23 mouse cellular contexts compared by ENCODE assay signal in genomic region chr12:77534079-77534478, GRCm38 (mm10).
DNase-seq lines count a peak whose midpoint lies in the region; ATAC-seq lines count a peak whose summit lies in the region.
"Had no signal": no experiment of that assay in that cellular context is flagged by ENCODE, and none has a peak within 500 bp of the region (broad histone marks: within the 10 kb centered on the region; RNA-seq: fewer than 3 reads in every experiment).

No protein-coding gene starts in this region.

- no peak overlapping the region for H3K4me2 ChIP-seq in forebrain, embryonic 14.5 days (ENCODE audit: low read length)
- H3K4me2 ChIP-seq: embryonic facial prominence, embryonic 15.5 days; liver, embryonic 13.5 days; stomach, embryonic 15.5 days had no signal

- peak; percentile 78 for DNase-seq in heart, adult 11 months
- DNase-seq in heart, postnatal 4 days: no peak
- peak; percentile 4 for DNase-seq in testis, postnatal 10 days (ENCODE audit: low spot score)
- DNase-seq in testis, postnatal 14 days (ENCODE audit: low spot score): no peak
- DNase-seq in brain, adult 2 months (ENCODE audit: low read depth, low spot score): peak; percentile 11
- peak; percentile 41 for DNase-seq in naive thymus-derived CD4-positive, alpha-beta T cell, adult 2 months (ENCODE audit: low read depth)
- DNase-seq in embryo, embryonic 10 days (ENCODE audit: low spot score): no peak
- no peak for DNase-seq in forebrain, embryonic 14.5 days (ENCODE audit: low spot score)
- DNase-seq: adrenal gland, adult 2 months; cerebellum, adult 11 months; cerebellum, postnatal 14 days; heart, postnatal 36 days; kidney, postnatal 36 days; layer of hippocampus, adult 9-11 months; liver, embryonic 13.5 days; lung, postnatal 10 days had no signal

- H3K36me3 ChIP-seq in forebrain, embryonic 14.5 days (ENCODE audit: control insufficient read depth, insufficient read depth, low read length): no peaks in the 10 kb centered on the region
- H3K36me3 ChIP-seq: embryonic facial prominence, embryonic 15.5 days; limb, embryonic 10.5 days; liver, embryonic 13.5 days; stomach, embryonic 15.5 days had no signal

- 87% methylated on average over 3 of the region's 3 CpGs for WGBS in forebrain, embryonic 14.5 days

- H3K4me1 ChIP-seq in forebrain, embryonic 14.5 days (ENCODE audit: control insufficient read depth, insufficient read depth, low read length): no peaks in the 10 kb centered on the region
- H3K4me1 ChIP-seq: embryonic facial prominence, embryonic 15.5 days; liver, embryonic 13.5 days; stomach, embryonic 15.5 days had no signal

- no peak overlapping the region for H3K9ac ChIP-seq in forebrain, embryonic 14.5 days (ENCODE audit: low read length)
- H3K9ac ChIP-seq: embryonic facial prominence, embryonic 15.5 days; liver, embryonic 13.5 days; stomach, embryonic 15.5 days had no signal

- no peak for ATAC-seq in forebrain, embryonic 14.5 days
- ATAC-seq: hindbrain, embryonic 16.5 days; intestine, embryonic 16.5 days; midbrain, embryonic 16.5 days had no signal

- H3K9me3 ChIP-seq in forebrain, embryonic 14.5 days (replicated peaks; ENCODE audit: control insufficient read depth, low read length): no peaks in the 10 kb centered on the region
- H3K9me3 ChIP-seq: embryonic facial prominence, embryonic 15.5 days; limb, embryonic 10.5 days; liver, embryonic 13.5 days; stomach, embryonic 15.5 days had no signal

- no peaks in the 10 kb centered on the region for H3K27me3 ChIP-seq in forebrain, embryonic 14.5 days (replicated peaks; ENCODE audit: control insufficient read depth, insufficient read depth, low read length)
- H3K27me3 ChIP-seq: embryonic facial prominence, embryonic 15.5 days; liver, embryonic 13.5 days; stomach, embryonic 15.5 days had no signal

- H3K4me3 ChIP-seq in forebrain, embryonic 14.5 days (ENCODE audit: low read depth, low read length): no peak overlapping the region
- H3K4me3 ChIP-seq: embryonic facial prominence, embryonic 15.5 days; left cerebral cortex, adult 2 months; limb, embryonic 10.5 days; liver, embryonic 13.5 days; stomach, embryonic 15.5 days had no signal

- H3K27ac ChIP-seq in forebrain, embryonic 14.5 days (ENCODE audit: low read depth, low read length): no peak overlapping the region
- H3K27ac ChIP-seq: embryonic facial prominence, embryonic 15.5 days; left cerebral cortex, adult 2 months; limb, embryonic 10.5 days; liver, embryonic 13.5 days; stomach, embryonic 15.5 days had no signal

Comparison
In these comparisons a context has a peak if more than half of its experiments do, and no peak if none do; other contexts are left out.
1. DNase-seq: peak in heart, adult 11 months (single experiment), testis, postnatal 10 days (single experiment), brain, adult 2 months (single experiment) and naive thymus-derived CD4-positive, alpha-beta T cell, adult 2 months (single experiment); none in heart, postnatal 4 days (single experiment), testis, postnatal 14 days (single experiment), embryo, embryonic 10 days (single experiment) and forebrain, embryonic 14.5 days (single experiment).